12 mouse cellular contexts compared by ENCODE assay signal in genomic region chr4:104385272-104385671, GRCm38 (mm10).
A peak's percentile ranks its signal among the peaks of the same experiment; 100 is the strongest.
DNase-seq lines count a peak whose midpoint lies in the region; ATAC-seq and TF ChIP-seq lines count a peak whose summit lies in the region.
"Had no signal": no experiment of that assay in that cellular context is flagged by ENCODE, and none has a peak within 500 bp of the region (broad histone marks: within the 10 kb centered on the region; RNA-seq: fewer than 3 reads in every experiment).

No protein-coding gene starts in this region.

- no peaks in the 10 kb centered on the region for H3K36me3 ChIP-seq in limb, embryonic 12.5 days
- no peaks in the 10 kb centered on the region for H3K36me3 ChIP-seq in limb, embryonic 10.5 days
- no peaks in the 10 kb centered on the region for H3K36me3 ChIP-seq in forebrain, embryonic 15.5 days
- no peaks in the 10 kb centered on the region for H3K36me3 ChIP-seq in kidney, adult 2 months (ENCODE audit: control insufficient read depth, insufficient read depth, low read length)
- H3K36me3 ChIP-seq in limb, embryonic 14.5 days (ENCODE audit: control insufficient read depth, insufficient read depth, low read length): no peaks in the 10 kb centered on the region

- H3K9ac ChIP-seq in limb, embryonic 12.5 days (replicated peaks): no peak overlapping the region
- H3K9ac ChIP-seq in forebrain, embryonic 15.5 days (replicated peaks): no peak overlapping the region
- H3K9ac ChIP-seq in limb, embryonic 14.5 days (ENCODE audit: low read depth, low read length, severe bottlenecking): no peak overlapping the region

- no peak overlapping the region for H3K4me3 ChIP-seq in limb, embryonic 12.5 days (replicated peaks)
- H3K4me3 ChIP-seq in limb, embryonic 10.5 days: no peak overlapping the region
- no peak overlapping the region for H3K4me3 ChIP-seq in forebrain, embryonic 15.5 days
- no peak overlapping the region for H3K4me3 ChIP-seq in kidney, adult 2 months (ENCODE audit: insufficient read depth, low read depth, low read length)
- H3K4me3 ChIP-seq in limb, embryonic 14.5 days (replicated peaks; ENCODE audit: low read length): no peak overlapping the region

- H3K4me2 ChIP-seq in limb, embryonic 12.5 days: 0 out of 2 replicates have a peak overlapping the region, but pooled peaks have one; percentile 13
- no peak overlapping the region for H3K4me2 ChIP-seq in forebrain, embryonic 15.5 days (replicated peaks)
- H3K4me2 ChIP-seq in limb, embryonic 14.5 days (replicated peaks; ENCODE audit: low read depth, low read length, severe bottlenecking): no peak overlapping the region

- H3K9me3 ChIP-seq in limb, embryonic 12.5 days: no peaks in the 10 kb centered on the region
- H3K9me3 ChIP-seq in limb, embryonic 10.5 days (replicated peaks): no peaks in the 10 kb centered on the region
- H3K9me3 ChIP-seq in forebrain, embryonic 15.5 days: no peaks in the 10 kb centered on the region
- H3K9me3 ChIP-seq in limb, embryonic 14.5 days (ENCODE audit: control insufficient read depth, low read length): no peaks in the 10 kb centered on the region

- no peak for TF ChIP-seq CTCF in kidney, adult 2 months (conservative IDR thresholded peaks at IDR 0.05; ENCODE audit: insufficient read depth, insufficient read length, low read depth, low read length)

- ATAC-seq in limb, embryonic 12.5 days (ENCODE audit: insufficient number of reproducible peaks, insufficient read depth, low FRiP score, low TSS enrichment, low read depth): peak; percentile 47; the same call in 1 of the 2 replicates
- ATAC-seq in forebrain, embryonic 15.5 days (replicated peaks): peak; percentile 68
- no peak for ATAC-seq in limb, embryonic 14.5 days (ENCODE audit: low FRiP score, low read depth)
- ATAC-seq: hindbrain, embryonic 16.5 days; Patski had no signal

- no peak overlapping the region for H3K27ac ChIP-seq in limb, embryonic 12.5 days
- H3K27ac ChIP-seq in limb, embryonic 10.5 days: no peak overlapping the region
- peak overlapping the region; percentile 50; the same call in 1 of the 2 replicates for H3K27ac ChIP-seq in forebrain, embryonic 15.5 days (replicated peaks)
- no peak overlapping the region for H3K27ac ChIP-seq in kidney, adult 2 months (ENCODE audit: insufficient read depth, low read depth, low read length)
- no peak overlapping the region for H3K27ac ChIP-seq in limb, embryonic 14.5 days (replicated peaks; ENCODE audit: low read depth, low read length)
- H3K27ac ChIP-seq: macrophage had no signal

- H3K4me1 ChIP-seq in limb, embryonic 12.5 days (replicated peaks): peaks cover 28% of the 10 kb centered on the region
- peaks cover 31% of the 10 kb centered on the region for H3K4me1 ChIP-seq in limb, embryonic 10.5 days
- peaks cover 38% of the 10 kb centered on the region for H3K4me1 ChIP-seq in forebrain, embryonic 15.5 days
- peaks cover 7% of the 10 kb centered on the region; the same call in 1 of the 2 replicates for H3K4me1 ChIP-seq in kidney, adult 2 months (ENCODE audit: control insufficient read depth, insufficient read depth, low read length)
- peaks cover 12% of the 10 kb centered on the region; the same call in 1 of the 2 replicates for H3K4me1 ChIP-seq in limb, embryonic 14.5 days (ENCODE audit: control insufficient read depth, insufficient read depth, low read length)

- no peak for DNase-seq in limb, embryonic 10.5 days (ENCODE audit: low spot score)
- DNase-seq in kidney, adult 2 months: peak; percentile 88
- peak; percentile 12 for DNase-seq in limb, embryonic 14.5 days (ENCODE audit: low spot score)
- no peak for DNase-seq in right cerebral cortex, postnatal 25 days
- no peak for DNase-seq in cerebellum, postnatal 10 days
- DNase-seq: left cerebral cortex, postnatal 4 days; lung, adult 18-20 months had no signal

- no peak for TF ChIP-seq POLR2A in kidney, adult 2 months (IDR thresholded peaks at IDR 0.05; ENCODE audit: low read depth, low read length)
- no peak for TF ChIP-seq POLR2A in limb, embryonic 14.5 days (IDR thresholded peaks at IDR 0.05; ENCODE audit: borderline replicate concordance, extremely low read depth, insufficient read depth, insufficient read length)

- H3K27me3 ChIP-seq in limb, embryonic 12.5 days: no peaks in the 10 kb centered on the region
- H3K27me3 ChIP-seq in limb, embryonic 10.5 days (ENCODE audit: low read depth, poor library complexity, severe bottlenecking): no peaks in the 10 kb centered on the region
- no peaks in the 10 kb centered on the region for H3K27me3 ChIP-seq in forebrain, embryonic 15.5 days
- no peaks in the 10 kb centered on the region for H3K27me3 ChIP-seq in kidney, adult 2 months (replicated peaks; ENCODE audit: control insufficient read depth, insufficient read depth, low read length)
- no peaks in the 10 kb centered on the region for H3K27me3 ChIP-seq in limb, embryonic 14.5 days (ENCODE audit: control insufficient read depth, insufficient read depth, low read length)
- H3K27me3 ChIP-seq: Patski had no signal

- 14% methylated on average over 5 of the region's 5 CpGs for WGBS in limb, embryonic 12.5 days
- WGBS in limb, embryonic 10.5 days: 32% methylated on average over 5 of the region's 5 CpGs
- WGBS in forebrain, embryonic 15.5 days: 4% methylated on average over 5 of the region's 5 CpGs
- 18% methylated on average over 5 of the region's 5 CpGs for WGBS in kidney, adult 2 months
- WGBS in limb, embryonic 14.5 days: 12% methylated on average over 5 of the region's 5 CpGs

Comparison
In these comparisons a context has a peak if more than half of its experiments do, and no peak if none do; other contexts are left out.
1. DNase-seq: peak in kidney, adult 2 months (single experiment) and limb, embryonic 14.5 days (single experiment); none in limb, embryonic 10.5 days (single experiment), right cerebral cortex, postnatal 25 days (single experiment) and cerebellum, postnatal 10 days (0 of 2).